Mouse (Mus musculus): ENCODE measurements at regions not wholly inside any gene's neighbourhood (a gene's known extent, or its start where the extent isn't known, plus 50 kb on each side); places are given as distances from the start of the nearest gene placed in this dataset.

DNA sequence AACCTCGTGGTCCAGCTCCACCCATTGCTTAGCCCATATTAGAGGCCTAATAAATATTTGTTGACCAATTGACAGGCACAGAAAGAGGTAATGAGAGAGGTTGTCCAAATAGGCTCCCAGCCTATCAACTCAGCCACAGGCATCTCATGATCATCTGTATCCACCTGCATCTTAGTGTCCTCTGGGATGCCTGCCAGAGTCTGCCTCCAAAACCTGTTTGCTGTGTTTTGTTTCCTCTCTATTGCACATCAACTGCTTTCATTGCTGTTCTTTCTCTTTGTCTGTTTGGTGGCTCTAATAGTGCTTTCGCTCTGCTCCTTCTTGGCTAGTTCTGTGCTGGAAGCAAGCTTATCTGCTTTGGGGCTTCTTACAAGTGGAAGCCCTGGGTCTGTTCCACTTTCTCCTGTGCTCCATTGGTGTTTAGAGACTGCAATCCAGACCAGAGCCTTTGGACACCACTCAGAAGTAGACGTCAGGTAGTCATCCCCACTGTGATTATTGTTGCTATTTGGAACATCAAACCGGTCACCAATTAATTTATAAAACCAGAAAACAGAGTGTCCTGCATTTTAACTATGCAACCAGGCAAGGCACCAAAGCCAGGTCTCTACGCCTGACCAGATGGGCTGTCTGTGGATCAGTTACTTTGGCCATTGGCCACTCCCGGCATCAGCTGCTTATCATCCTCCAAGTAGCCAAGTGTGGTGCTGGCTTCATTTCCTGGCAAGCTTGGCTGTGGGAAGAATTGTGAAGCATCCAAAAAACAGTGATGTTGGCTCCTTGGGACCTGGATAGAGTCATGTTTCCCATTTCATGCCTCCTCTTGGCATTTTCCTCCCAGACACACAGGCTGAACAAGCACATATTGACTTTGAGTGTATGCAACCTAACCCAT, 74.5 kb upstream of the Hs3st4 start:
- CTCF ChIA-PET, result no interaction called here

DNA sequence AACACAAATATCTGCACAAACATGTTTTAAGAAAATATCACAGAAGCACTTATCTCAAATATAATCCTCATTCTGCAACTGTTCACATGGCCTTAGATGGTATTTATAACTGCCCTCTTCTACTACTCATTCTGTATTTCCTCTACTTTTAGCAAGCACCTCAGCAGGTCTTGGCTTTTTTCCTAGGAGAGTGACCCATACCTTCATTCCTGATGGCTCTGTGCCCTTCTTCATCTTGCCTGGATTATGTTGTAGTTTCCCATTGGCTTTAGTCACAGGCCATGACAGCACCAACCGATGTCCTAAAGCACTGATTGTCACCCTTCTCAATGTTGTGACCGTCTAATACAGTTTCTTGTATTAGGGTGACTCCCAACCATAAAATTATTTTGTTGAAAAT, 61.2 kb upstream of the Hs3st4 start:
- CTCF ChIA-PET, result no interaction called here

- CTCF ChIA-PET, result no interaction called here
These were observed 50.2 kb upstream of the Hs3st4 start for GRCm38 (mm10) chr7:123932486-123932885.
